Mouse (Mus musculus): Measurements from ENCODE around the gene Scgb2b18. TPM values are rescaled to one million over a fixed set of nuclear protein-coding genes. Genes with fewer than 3 reads are reported as not detected.
"Not testable (repeated sequence)": the region's sequence is repeated elsewhere in the genome, so short reads cannot be mapped to it uniquely, and the experiment has no call there.

Gene Scgb2b18
- polyA plus RNA-seq (2012; rRNA removed), result not detected in 2 replicates

DNA sequence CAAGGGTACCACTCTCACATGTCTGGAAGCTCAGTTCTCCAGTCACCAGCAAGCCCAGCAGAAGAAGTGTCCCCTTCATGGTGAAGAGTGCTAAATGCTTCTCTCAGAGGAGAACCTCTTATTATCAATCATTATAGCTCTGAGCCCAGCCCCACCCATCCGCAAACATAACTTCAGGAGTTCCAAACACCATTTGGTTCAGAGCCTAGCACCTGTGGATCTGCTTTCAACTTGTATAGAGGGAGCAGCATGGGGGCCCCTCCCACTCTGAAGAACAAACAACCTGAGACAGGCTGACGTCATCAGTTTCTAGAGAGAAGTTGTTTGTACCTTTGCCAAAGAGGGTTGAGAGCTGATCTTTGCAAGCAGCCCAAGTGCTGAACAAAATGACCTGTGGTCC is at the start of gene Scgb2b18:
Scgb2b18 (minus strand) TSS at position 101 of the 400 bp plus-strand sequence.
- H3K27ac ChIP-seq (ENCODE audit: insufficient read depth, low read length); H3K4me1 ChIP-seq (ENCODE audit: control insufficient read depth, insufficient read depth, low read length); H3K27me3 ChIP-seq (ENCODE audit: control insufficient read depth, insufficient read depth, low read length); H3K4me3 ChIP-seq (replicated peaks; ENCODE audit: insufficient read depth, low read depth, low read length); DNase-seq: not testable (repeated sequence)
- 72% methylated on average over 2 of the region's 2 CpGs for WGBS

DNA sequence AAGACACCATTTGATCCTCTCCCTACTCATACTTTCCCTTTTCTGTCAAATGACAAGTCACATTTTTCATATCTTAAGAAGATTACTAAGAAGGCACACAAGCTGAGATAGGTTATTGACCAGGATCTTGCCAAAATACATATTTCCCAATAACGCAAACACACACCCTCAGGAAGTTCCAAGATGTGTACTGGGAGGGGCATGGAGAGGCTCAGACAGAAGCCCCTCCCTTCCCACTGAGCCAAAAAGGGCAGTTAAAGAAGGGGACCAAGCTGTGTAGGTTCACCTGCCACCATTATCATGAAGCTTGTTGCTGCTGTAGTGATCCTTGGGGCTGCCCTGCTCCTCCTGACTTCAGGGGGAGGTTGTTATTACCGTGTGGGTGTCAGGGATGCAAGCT is 11.6 kb upstream of the Scgb2b18 start, which contains the start of gene Scgb1b18:
Scgb1b18 (plus strand) TSS at position 301 of the 400 bp plus-strand sequence.
- H3K27me3 ChIP-seq (ENCODE audit: control insufficient read depth, insufficient read depth, low read length); H3K4me1 ChIP-seq (ENCODE audit: control insufficient read depth, insufficient read depth, low read length); H3K4me3 ChIP-seq (replicated peaks; ENCODE audit: insufficient read depth, low read depth, low read length); H3K27ac ChIP-seq (ENCODE audit: insufficient read depth, low read length); DNase-seq: not testable (repeated sequence)
- no CpG with 5 or more reads among the region's 2 CpGs for WGBS

Other genes with a start within 250 kb of the Scgb2b18 start
- gene Scgb2b17, start 117.3 kb downstream of the Scgb2b18 start, polyA plus RNA-seq (2012; rRNA removed), result not detected in 2 replicates
- not detected in 2 replicates for gene Scgb1b17, start 110.4 kb downstream of the Scgb2b18 start, polyA plus RNA-seq (2012; rRNA removed)
- not detected in 2 replicates for gene Scgb1b18, start 11.7 kb upstream of the Scgb2b18 start, polyA plus RNA-seq (2012; rRNA removed)
- gene Scgb2b19, start 106.5 kb upstream of the Scgb2b18 start, polyA plus RNA-seq (2012; rRNA removed), result not detected in 2 replicates
- not detected in 2 replicates for gene Scgb1b19, start 113.4 kb upstream of the Scgb2b18 start, polyA plus RNA-seq (2012; rRNA removed)
- gene Scgb2b20, start 192.5 kb upstream of the Scgb2b18 start, polyA plus RNA-seq (2012; rRNA removed), result not detected in 2 replicates
- not detected in 2 replicates for gene Scgb1b20, start 199.4 kb upstream of the Scgb2b18 start, polyA plus RNA-seq (2012; rRNA removed)

Measured in cerebellum, adult 2 months (tissue).